Mouse (Mus musculus) neural tube, embryonic 13.5 days (tissue): ENCODE measurements around the gene Rnf126. TPM values are rescaled to one million over a fixed set of nuclear protein-coding genes. Genes with fewer than 3 reads are reported as not detected.
A peak's percentile ranks its signal among the peaks of the same experiment; 100 is the strongest.

Experiments
- ATAC-seq: fragments of 200-750 bp; cut with Nextera tagmentation; 2 replicates; pipeline ENCODE4 v1.8.0; 2017; ENCODE audit warnings: low read depth, mild to moderate bottlenecking, moderate TSS enrichment, moderate library complexity
- H3K27ac ChIP-seq: fragments of 300-500 bp; sonication (generic); replicated peaks from 2 replicates; pipeline ENCODE4 v1.5.1; 2015; ENCODE audit warnings: moderate library complexity, mild to moderate bottlenecking, inconsistent platforms
- H3K27me3 ChIP-seq: fragments of 300-500 bp; sonication (generic); 2 replicates; pipeline ENCODE4 v1.6.1; 2015; ENCODE audit warnings: mild to moderate bottlenecking, inconsistent platforms
- H3K36me3 ChIP-seq: fragments of 300-500 bp; sonication (generic); 2 replicates; pipeline ENCODE4 v1.6.1; 2015; ENCODE audit warnings: mild to moderate bottlenecking, inconsistent platforms
- H3K4me1 ChIP-seq: fragments of 300-500 bp; sonication (generic); replicated peaks from 2 replicates; pipeline ENCODE4 v1.6.1; 2015; ENCODE audit warnings: inconsistent platforms
- H3K4me2 ChIP-seq: fragments of 300-500 bp; sonication (generic); 2 replicates; pipeline ENCODE4 v1.6.1; 2015; ENCODE audit warnings: inconsistent platforms, mild to moderate bottlenecking, moderate library complexity
- H3K4me3 ChIP-seq: fragments of 300-500 bp; sonication (generic); 2 replicates; pipeline ENCODE4 v1.5.1; 2015; ENCODE audit warnings: mild to moderate bottlenecking, inconsistent platforms
- H3K9ac ChIP-seq: fragments of 300-500 bp; sonication (generic); 2 replicates; pipeline ENCODE4 v1.6.1; 2015; ENCODE audit warnings: moderate library complexity, mild to moderate bottlenecking, inconsistent platforms
- H3K9me3 ChIP-seq: fragments of 300-500 bp; sonication (generic); 2 replicates; pipeline ENCODE4 v1.6.1; 2016; ENCODE audit warnings: inconsistent platforms
- WGBS: fragments of 180-500 bp; shearing (Covaris S2); methylation state at CpG from one replicate; pipeline ENCODE4 v1.1.7; 2015; 5-methylcytosine and 5-hydroxymethylcytosine counted together
- polyA plus RNA-seq: library from polyadenylated mRNA; unstranded; fragments of >200 nt; fragmentation: Nextera tagmentation; extraction: Ambion mirVana; gene quantifications from 2 replicates; pipeline ENCODE4 v1.2.1, GENCODE M21; 2015

Rnf126 gene
- polyA plus RNA-seq, 1 experiment from 2014 or later, result 98.5 TPM

GRCm38 (mm10) chr10:79717640-79718357, 49.0 kb downstream of the Rnf126 start:
- Histone ChIP-seq H3K9me3 (no peaks in the 10 kb centered on the region), H3K9ac (peak overlapping the region; percentile 82), H3K27me3 (peaks cover 65% of the 10 kb centered on the region), H3K36me3 (no peaks in the 10 kb centered on the region), H3K4me2 (peak overlapping the region; percentile 90), H3K4me1 (peaks cover 30% of the 10 kb centered on the region), H3K27ac (no peak overlapping the region), H3K4me3 (peak overlapping the region; percentile 66)
- no peak for ATAC-seq
- WGBS, result 5% methylated on average over 43 of the region's 43 CpGs

GRCm38 (mm10) chr10:79716988-79717355, 49.8 kb downstream of the Rnf126 start:
- H3K36me3 ChIP-seq, result peaks cover 5% of the 10 kb centered on the region
- H3K9me3 ChIP-seq, result no peaks in the 10 kb centered on the region
- peak overlapping the region; percentile 66 for H3K4me3 ChIP-seq
- peaks cover 65% of the 10 kb centered on the region for H3K27me3 ChIP-seq
- H3K9ac ChIP-seq, result peak overlapping the region; percentile 82
- H3K27ac ChIP-seq, result no peak overlapping the region
- under 1% methylated on average over 44 of the region's 44 CpGs for WGBS
- peak overlapping the region; percentile 90 for H3K4me2 ChIP-seq
- peaks cover 28% of the 10 kb centered on the region for H3K4me1 ChIP-seq
- ATAC-seq, result peak; percentile 12

DNA sequence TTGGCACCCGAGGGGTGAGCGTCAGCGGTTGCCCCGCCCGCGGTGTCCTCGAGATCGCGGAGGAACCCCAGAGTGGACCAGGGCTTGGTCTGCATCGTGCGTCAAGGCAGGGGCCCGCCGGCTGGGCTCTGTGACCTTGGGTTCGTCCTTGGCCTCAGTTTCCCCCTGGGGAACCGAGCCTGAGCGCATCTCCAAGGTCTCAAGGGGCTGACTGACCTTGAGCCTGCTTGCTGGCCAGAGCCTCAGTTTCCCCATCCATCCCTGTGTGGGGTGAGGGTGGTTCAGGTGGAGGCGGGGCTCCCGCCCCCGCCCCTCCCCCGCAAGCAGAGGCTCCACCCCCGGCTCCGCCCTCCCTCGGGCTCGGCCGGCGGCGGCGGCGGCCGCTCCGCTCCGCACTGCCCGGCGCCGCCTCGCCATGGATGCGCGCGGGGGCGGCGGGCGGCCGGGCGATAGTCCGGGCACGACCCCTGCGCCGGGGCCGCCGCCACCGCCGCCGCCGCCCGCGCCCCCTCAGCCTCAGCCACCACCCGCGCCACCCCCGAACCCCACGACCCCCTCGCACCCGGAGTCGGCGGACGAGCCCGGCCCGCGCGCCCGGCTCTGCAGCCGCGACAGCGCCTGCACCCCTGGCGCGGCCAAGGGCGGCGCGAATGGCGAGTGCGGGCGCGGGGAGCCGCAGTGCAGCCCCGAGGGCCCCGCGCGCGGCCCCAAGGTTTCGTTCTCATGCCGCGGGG, 50.3 kb downstream of the Rnf126 start, which contains the start of gene Hcn2:
Gene Hcn2, plus strand, starts transcription at position 381 of the 734 bp plus-strand sequence.
- Histone ChIP-seq H3K27me3 (peaks cover 65% of the 10 kb centered on the region), H3K4me2 (peak within 1 kb of the TSS; percentile 90), H3K9me3 (no peaks in the 10 kb centered on the region), H3K9ac (peak within 1 kb of the TSS; percentile 82), H3K36me3 (peaks cover 11% of the 10 kb centered on the region), H3K4me3 (peak within 1 kb of the TSS; percentile 66), H3K4me1 (peaks cover 28% of the 10 kb centered on the region), H3K27ac (no peak within 1 kb of the TSS)
- WGBS, result 3% methylated on average over 51 of the region's 91 CpGs
- ATAC-seq, result peak; percentile 69

GRCm38 (mm10) chr10:79714996-79715395, 51.8 kb downstream of the Rnf126 start:
- Histone ChIP-seq H3K36me3 (peaks cover 25% of the 10 kb centered on the region), H3K27me3 (peaks cover 58% of the 10 kb centered on the region), H3K9ac (no peak overlapping the region), H3K4me2 (no peak overlapping the region), H3K4me1 (peaks cover 28% of the 10 kb centered on the region), H3K4me3 (no peak overlapping the region), H3K9me3 (no peaks in the 10 kb centered on the region), H3K27ac (no peak overlapping the region)
- no peak for ATAC-seq
- WGBS, result 55% methylated on average over 4 of the region's 4 CpGs

- no peak overlapping the region for H3K9ac ChIP-seq
- peaks cover 40% of the 10 kb centered on the region for H3K27me3 ChIP-seq
- H3K36me3 ChIP-seq, result peaks cover 41% of the 10 kb centered on the region
- H3K4me1 ChIP-seq, result peaks cover 26% of the 10 kb centered on the region
- 61% methylated on average over 1 of the region's 1 CpGs for WGBS
- H3K4me2 ChIP-seq, result no peak overlapping the region
- H3K27ac ChIP-seq, result no peak overlapping the region
- ATAC-seq, result no peak
- H3K9me3 ChIP-seq, result no peaks in the 10 kb centered on the region
- no peak overlapping the region for H3K4me3 ChIP-seq
Measured at GRCm38 (mm10) chr10:79713163-79713562, 53.6 kb downstream of the Rnf126 start.

DNA sequence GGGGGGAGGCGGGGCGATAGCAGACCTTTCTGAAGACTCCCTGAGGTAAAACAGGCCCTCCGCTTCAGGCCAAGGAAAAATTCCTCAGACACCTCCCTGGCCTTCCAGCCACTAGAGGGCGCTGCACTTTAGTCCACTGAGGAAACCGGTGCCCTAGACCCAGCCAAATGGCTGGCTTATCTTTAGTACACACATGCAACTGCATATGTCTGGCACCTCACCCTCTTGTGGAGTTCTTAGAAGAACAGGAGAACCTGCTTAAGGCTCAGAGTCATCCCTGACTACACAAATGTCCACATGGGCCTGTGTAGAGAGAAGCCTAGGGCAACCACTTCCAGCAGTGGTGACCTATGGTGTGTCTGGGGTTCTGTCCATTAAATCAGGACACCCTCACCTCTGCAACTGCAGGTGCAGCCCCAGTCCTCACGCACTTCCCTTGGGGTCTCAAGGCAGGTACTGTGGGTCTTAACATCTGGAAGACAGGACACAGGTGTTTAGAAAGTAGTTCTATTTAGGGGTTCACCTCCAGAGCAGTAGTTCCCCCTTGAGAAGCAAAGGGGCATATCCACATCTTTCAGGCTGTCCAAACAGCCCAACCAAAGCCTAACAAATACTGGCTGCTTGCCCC, 54.1 kb downstream of the Rnf126 start:
- no peak for ATAC-seq
- H3K9me3 ChIP-seq, result no peaks in the 10 kb centered on the region

GRCm38 (mm10) chr10:79712029-79712428, 54.7 kb downstream of the Rnf126 start:
- Histone ChIP-seq H3K27me3 (peaks cover 29% of the 10 kb centered on the region), H3K4me2 (no peak overlapping the region), H3K4me1 (peaks cover 25% of the 10 kb centered on the region), H3K36me3 (peaks cover 49% of the 10 kb centered on the region), H3K9ac (no peak overlapping the region), H3K4me3 (no peak overlapping the region), H3K9me3 (no peaks in the 10 kb centered on the region), H3K27ac (no peak overlapping the region)
- 95% methylated on average over 1 of the region's 1 CpGs for WGBS
- no peak for ATAC-seq

More for the DNA sequence above, 54.1 kb downstream of the Rnf126 start:
- H3K9ac ChIP-seq, result no peak overlapping the region
- H3K4me2 ChIP-seq, result no peak overlapping the region
- no peak overlapping the region for H3K27ac ChIP-seq
- peaks cover 35% of the 10 kb centered on the region for H3K27me3 ChIP-seq
- no peak overlapping the region for H3K4me3 ChIP-seq
- H3K36me3 ChIP-seq, result peaks cover 43% of the 10 kb centered on the region
- 8% methylated on average over 4 of the region's 6 CpGs for WGBS
- peaks cover 25% of the 10 kb centered on the region for H3K4me1 ChIP-seq

DNA sequence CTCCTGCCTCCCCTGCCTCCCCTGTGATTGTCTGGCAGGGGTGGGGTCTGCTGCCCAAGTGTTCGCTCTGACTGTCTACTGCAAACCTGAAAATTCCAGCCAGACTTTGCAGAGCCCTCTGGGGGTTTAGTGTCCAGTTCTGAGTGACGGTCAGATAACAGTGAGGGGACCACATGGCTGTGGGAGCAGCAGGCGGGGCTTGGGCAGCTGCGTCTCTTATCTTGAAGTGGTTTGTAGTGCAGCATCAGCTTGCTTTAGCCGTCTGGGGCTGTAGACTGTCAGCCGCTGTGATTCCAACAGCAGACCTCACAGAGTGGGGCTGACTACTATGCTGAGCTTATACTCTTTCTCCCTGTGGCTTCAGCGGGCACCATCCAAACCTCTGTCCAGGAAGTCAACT, 57.4 kb downstream of the Rnf126 start:
- Histone ChIP-seq H3K9ac (no peak overlapping the region), H3K27ac (no peak overlapping the region), H3K27me3 (peaks cover 2% of the 10 kb centered on the region; the same call in 1 of the 2 replicates), H3K36me3 (peaks cover 54% of the 10 kb centered on the region), H3K4me3 (no peak overlapping the region), H3K9me3 (no peaks in the 10 kb centered on the region), H3K4me1 (peaks cover 33% of the 10 kb centered on the region), H3K4me2 (no peak overlapping the region)
- WGBS, result 80% methylated on average over 7 of the region's 7 CpGs
- ATAC-seq, result no peak

GRCm38 (mm10) chr10:79708668-79709067, 58.1 kb downstream of the Rnf126 start:
- H3K9me3 ChIP-seq, result no peaks in the 10 kb centered on the region
- WGBS, result 93% methylated on average over 21 of the region's 21 CpGs
- peaks cover 33% of the 10 kb centered on the region for H3K4me1 ChIP-seq
- no peak overlapping the region for H3K4me2 ChIP-seq
- H3K36me3 ChIP-seq, result peaks cover 54% of the 10 kb centered on the region
- H3K9ac ChIP-seq, result no peak overlapping the region
- H3K4me3 ChIP-seq, result no peak overlapping the region
- no peak overlapping the region for H3K27ac ChIP-seq
- no peak for ATAC-seq
- no peaks in the 10 kb centered on the region for H3K27me3 ChIP-seq

Other genes with a start within 250 kb of the Rnf126 start
- 15.4 and 17.5 TPM in 2 replicates for gene Plpp2, start 233.2 kb downstream of the Rnf126 start, polyA plus RNA-seq
- gene Mier2, start 211.8 kb downstream of the Rnf126 start, polyA plus RNA-seq, result 58.8 and 59.5 TPM in 2 replicates
- not detected in 2 replicates for gene Theg, start 179.6 kb downstream of the Rnf126 start, polyA plus RNA-seq
- gene C2cd4c, start 152.9 kb downstream of the Rnf126 start, polyA plus RNA-seq, result 0.11 and 0.17 TPM in 2 replicates
- 34.5 and 39.0 TPM in 2 replicates for gene Shc2, start 129.0 kb downstream of the Rnf126 start, polyA plus RNA-seq
- gene Odf3l2, start 121.2 kb downstream of the Rnf126 start, polyA plus RNA-seq, result not detected in 2 replicates
- 0.62 and 1.1 TPM in 2 replicates for gene Madcam1, start 102.4 kb downstream of the Rnf126 start, polyA plus RNA-seq
- 82.3 and 90.2 TPM in 2 replicates for gene Tpgs1, start 97.6 kb downstream of the Rnf126 start, polyA plus RNA-seq
- gene Cdc34, start 84.8 kb downstream of the Rnf126 start, polyA plus RNA-seq, result 98.3 and 98.7 TPM in 2 replicates
- gene Gzmm, start 77.9 kb downstream of the Rnf126 start, polyA plus RNA-seq, result 0.69 and 1.5 TPM in 2 replicates
- 750 and 762 TPM in 2 replicates for gene Bsg, start 62.5 kb downstream of the Rnf126 start, polyA plus RNA-seq
- gene Hcn2, start 50.3 kb downstream of the Rnf126 start, polyA plus RNA-seq, result 0.78 and 0.83 TPM in 2 replicates
- gene Polrmt, start 20.4 kb downstream of the Rnf126 start, polyA plus RNA-seq, result 40.7 and 41.2 TPM in 2 replicates
- 1.7 and 2.7 TPM in 2 replicates for gene Fgf22, start 11.9 kb downstream of the Rnf126 start, polyA plus RNA-seq
- 1.9 and 2.8 TPM in 2 replicates for gene Fstl3, start 10.3 kb upstream of the Rnf126 start, polyA plus RNA-seq
- gene Prss57, start 24.0 kb upstream of the Rnf126 start, polyA plus RNA-seq, result 0.07 and 0.69 TPM in 2 replicates
- gene Palm, start 26.6 kb upstream of the Rnf126 start, polyA plus RNA-seq, result 214 and 231 TPM in 2 replicates
- 2.1 and 2.5 TPM in 2 replicates for gene Misp, start 54.0 kb upstream of the Rnf126 start, polyA plus RNA-seq
- 87.9 and 114 TPM in 2 replicates for gene Ptbp1, start 87.5 kb upstream of the Rnf126 start, polyA plus RNA-seq
- 14.3 and 14.7 TPM in 2 replicates for gene Prtn3, start 107.5 kb upstream of the Rnf126 start, polyA plus RNA-seq
- gene Plppr3, start 107.7 kb upstream of the Rnf126 start, polyA plus RNA-seq, result 343 and 361 TPM in 2 replicates
- 0.67 TPM in 1 of 2 replicates, not detected in the other for gene Elane, start 119.3 kb upstream of the Rnf126 start, polyA plus RNA-seq
- gene Cfd, start 123.9 kb upstream of the Rnf126 start, polyA plus RNA-seq, result not detected in 2 replicates
- 47.4 and 49.0 TPM in 2 replicates for gene Med16, start 142.0 kb upstream of the Rnf126 start, polyA plus RNA-seq
- 40.5 and 48.8 TPM in 2 replicates for gene Gm26602, start 143.9 kb upstream of the Rnf126 start, polyA plus RNA-seq
- gene Kiss1r, start 150.0 kb upstream of the Rnf126 start, polyA plus RNA-seq, result 2.1 and 2.4 TPM in 2 replicates
- 237 and 249 TPM in 2 replicates for gene R3hdm4, start 154.3 kb upstream of the Rnf126 start, polyA plus RNA-seq
- gene Arid3a, start 160.1 kb upstream of the Rnf126 start, polyA plus RNA-seq, result 3.4 and 5.4 TPM in 2 replicates
- gene Wdr18, start 193.2 kb upstream of the Rnf126 start, polyA plus RNA-seq, result 67.0 and 85.7 TPM in 2 replicates
- 0.58 and 0.61 TPM in 2 replicates for gene Grin3b, start 203.8 kb upstream of the Rnf126 start, polyA plus RNA-seq
- 21.0 and 21.4 TPM in 2 replicates for gene Tmem259, start 217.4 kb upstream of the Rnf126 start, polyA plus RNA-seq
- gene Cnn2, start 221.6 kb upstream of the Rnf126 start, polyA plus RNA-seq, result 55.6 and 56.2 TPM in 2 replicates
- 7.7 and 8.1 TPM in 2 replicates for gene Abca7, start 229.5 kb upstream of the Rnf126 start, polyA plus RNA-seq
- gene Arhgap45, start 249.7 kb upstream of the Rnf126 start, polyA plus RNA-seq, result 2.4 and 2.9 TPM in 2 replicates